Mouse (Mus musculus): Measurements from ENCODE around the gene Gxylt2.

GRCm38 (mm10) chr6:100699986-100700385 lies 4.5 kb upstream of the Gxylt2 start:
- TF ChIP-seq GATA1 (IDR thresholded peaks at IDR 0.05; ENCODE audit: borderline replicate concordance, low read length): no peak
- no peak for TF ChIP-seq TAL1 (conservative IDR thresholded peaks at IDR 0.05; ENCODE audit: low read depth, low read length)
